Mouse (Mus musculus) adrenal gland, postnatal 4 days (tissue): Measurements from ENCODE around the gene Rpl18. TPM values are rescaled to one million over a fixed set of nuclear protein-coding genes. Genes with fewer than 3 reads are reported as not detected.

ENCODE experiments used
- DNase-seq, 2 experiments: peaks; one replicate each; pipeline ENCODE4 v3.0.0; 2021 to 2022; ENCODE audit warnings: low spot score in 2 of 2, mixed read lengths in 2 of 2
- total RNA-seq, 2 experiments: library from RNA; stranded (reverse); gene quantifications; 2 replicates each; pipeline ENCODE4 v1.2.3; 2021

The Rpl18 gene
- total RNA-seq, 2 experiments from 2014 or later: 1,215 to 1,230 TPM

DNA sequence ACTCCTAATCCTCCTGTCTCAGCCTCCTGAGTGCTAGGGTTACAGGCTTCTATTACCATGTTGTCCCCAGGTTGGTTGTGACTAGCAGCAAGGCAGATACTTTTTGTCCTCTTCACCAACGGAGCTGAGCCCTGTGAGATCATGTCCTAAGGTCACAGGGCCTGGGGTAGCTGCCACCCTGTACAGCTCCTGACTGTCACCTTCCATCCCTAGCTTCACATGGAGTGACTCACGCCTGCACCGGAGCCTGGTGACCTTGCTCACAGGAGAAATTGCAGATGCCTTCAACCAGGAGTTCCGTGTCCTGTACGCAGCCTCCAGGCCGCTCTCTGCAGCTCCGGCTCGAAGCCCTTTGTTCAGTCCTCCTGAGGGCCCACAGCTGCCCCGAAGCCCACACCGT lies 11.2 kb downstream of the Rpl18 start:
- no peak for DNase-seq

DNA sequence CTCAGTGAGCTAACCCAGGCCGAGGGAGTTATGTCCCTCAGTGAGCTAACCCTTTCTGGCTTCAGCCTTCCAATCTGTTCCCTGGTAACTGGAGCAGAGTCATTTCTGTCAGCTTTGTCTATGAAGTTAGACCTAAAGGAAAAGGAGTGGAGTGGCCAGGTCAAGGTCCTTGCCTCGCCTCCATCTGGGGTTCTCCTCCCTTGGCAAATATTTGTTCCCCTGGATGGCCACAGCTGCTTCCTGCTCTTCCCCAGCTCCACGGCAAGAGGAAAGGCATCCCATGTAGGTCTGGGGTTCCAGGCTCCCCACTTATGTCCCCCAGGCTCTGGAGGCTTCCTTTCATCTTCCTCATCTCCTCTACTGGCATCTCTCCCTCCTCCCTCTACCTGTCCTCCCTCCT lies 12.4 kb downstream of the Rpl18 start:
- no peak for DNase-seq

- no peak for DNase-seq
Measured at GRCm38 (mm10) chr7:45730727-45731431, 15.6 kb downstream of the Rpl18 start.

DNA sequence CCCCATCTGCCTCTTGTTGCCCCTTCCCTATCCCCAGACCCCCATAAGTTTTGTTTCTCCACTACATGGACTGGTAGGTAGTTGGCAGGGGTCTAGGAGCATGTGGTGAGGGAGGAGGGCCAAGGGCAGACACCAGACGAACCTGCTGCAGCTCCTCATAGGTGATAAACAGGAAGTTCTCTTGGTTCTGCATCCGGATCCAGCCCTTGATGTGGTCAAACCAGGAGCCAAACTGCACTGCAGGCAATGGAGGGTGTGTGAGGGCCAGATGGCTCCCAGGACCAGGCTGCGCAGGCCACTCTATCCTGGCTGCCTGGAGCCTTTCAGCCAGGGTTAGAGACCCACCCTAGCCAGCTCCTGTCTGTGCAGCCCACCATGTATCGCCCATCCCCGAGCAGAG lies 18.2 kb downstream of the Rpl18 start:
- no peak for DNase-seq

DNA sequence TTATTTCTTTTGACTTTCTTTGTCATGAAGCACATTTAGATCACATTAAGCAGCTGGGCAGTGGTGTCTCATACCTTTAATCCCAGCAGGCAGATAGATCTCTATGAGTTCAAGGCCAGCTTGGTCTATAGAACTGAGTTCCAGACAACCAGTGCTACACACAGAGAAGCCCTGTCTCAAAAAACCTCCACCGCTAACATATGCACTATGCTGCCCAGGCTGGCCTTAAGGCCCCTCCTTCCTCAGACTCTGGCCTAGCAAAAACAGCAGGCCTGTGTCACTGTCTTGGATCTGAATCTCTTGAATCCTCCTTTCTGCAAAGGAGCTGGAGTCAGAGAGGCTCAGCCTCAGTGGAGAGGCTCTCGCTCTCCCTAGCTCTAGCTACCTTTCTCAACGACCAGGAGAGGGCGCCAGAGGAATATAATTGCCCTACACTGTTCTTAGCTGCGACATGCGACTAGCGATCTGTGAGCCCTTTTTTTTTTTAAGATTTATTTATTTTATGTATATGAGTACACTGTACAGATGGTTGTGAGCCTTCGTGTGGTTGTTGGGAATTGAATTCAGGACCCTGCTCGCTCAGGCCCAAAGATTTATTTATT lies 24.0 kb downstream of the Rpl18 start:
- DNase-seq: peak in 1 of 2 experiments; percentile 74

GRCm38 (mm10) chr7:45739820-45740219 lies 24.6 kb downstream of the Rpl18 start:
- no peak for DNase-seq

DNA sequence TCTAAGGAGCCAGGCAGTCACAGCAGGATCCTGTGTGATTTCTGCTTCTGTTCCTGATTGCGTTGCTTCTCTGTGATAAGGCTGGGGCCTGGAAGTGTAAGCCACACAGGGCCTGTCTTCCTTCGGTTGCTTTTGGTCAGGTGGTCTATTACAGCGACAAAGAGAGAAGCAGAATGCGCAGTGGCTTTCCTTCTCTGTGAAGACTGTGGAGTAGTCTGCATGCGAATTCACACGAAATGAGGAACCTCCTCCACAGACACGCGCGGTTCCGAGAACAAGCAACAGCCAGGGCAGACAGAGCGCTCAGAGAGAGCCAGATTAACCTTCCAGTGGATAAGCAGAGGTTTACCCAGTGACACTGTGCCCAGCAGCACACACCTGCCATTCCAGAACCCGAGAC lies 26.1 kb downstream of the Rpl18 start:
- DNase-seq: no peak

DNA sequence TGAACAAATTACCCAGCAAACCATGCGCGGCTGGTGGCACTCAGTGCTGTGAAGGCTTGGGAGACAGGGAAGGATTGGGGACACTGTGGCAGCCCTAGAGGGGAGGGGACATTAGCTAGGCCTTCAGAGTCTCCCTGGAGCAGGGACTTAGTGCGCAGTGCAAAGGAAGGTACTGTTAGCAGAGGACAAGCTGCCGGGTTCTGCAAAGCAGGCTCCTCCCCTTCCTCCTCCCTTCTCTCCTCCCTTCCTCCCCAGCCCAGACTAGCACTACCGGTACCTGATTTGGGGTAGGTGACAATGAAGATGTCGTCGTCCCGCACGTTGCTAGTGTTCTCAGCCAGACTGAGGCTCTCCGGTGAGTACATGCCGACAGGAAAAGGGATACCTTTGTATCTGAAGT lies 26.5 kb downstream of the Rpl18 start:
- no peak for DNase-seq

DNA sequence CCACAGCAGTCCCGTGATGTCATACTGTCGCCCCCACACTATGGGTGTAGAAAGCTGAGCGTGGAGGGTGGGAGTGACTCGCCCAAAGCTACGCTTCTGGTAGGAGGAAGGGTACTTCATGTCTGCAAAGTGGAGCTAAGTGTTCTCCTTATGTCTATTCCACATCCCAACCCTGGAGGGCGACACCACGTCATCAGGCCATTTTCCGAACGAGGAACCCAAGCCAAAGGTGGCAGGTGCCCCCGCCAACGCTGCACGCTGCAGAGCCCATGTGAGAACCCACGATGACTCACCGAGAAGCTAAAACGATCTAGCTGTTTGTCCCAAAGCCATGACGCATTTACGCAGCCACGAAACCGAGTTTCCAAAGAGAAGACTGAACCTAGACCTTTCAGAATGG lies 27.1 kb downstream of the Rpl18 start:
- DNase-seq: no peak

GRCm38 (mm10) chr7:45744387-45744786 lies 29.1 kb downstream of the Rpl18 start:
- peak; percentile 56 to 80 for DNase-seq

DNA sequence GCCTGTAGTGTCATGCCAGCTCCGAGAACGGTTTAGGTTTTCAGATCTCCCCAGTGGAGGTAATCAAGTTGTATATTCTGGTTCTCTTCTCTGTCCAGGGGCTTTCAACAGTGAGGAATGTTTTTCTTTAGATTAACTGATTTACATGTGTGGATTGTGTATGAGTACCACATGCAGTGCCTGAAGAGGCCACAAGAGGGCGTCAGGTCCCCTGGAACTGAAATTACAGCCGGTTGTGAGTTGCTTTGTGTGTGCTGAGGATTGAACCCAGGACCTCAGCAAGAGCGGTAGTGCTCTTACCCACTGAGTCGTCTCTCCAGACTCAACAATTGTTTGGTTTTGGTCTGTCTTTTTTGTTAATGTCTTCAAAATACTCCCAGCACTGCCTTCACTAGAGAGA lies 31.3 kb downstream of the Rpl18 start:
- DNase-seq: no peak

DNA sequence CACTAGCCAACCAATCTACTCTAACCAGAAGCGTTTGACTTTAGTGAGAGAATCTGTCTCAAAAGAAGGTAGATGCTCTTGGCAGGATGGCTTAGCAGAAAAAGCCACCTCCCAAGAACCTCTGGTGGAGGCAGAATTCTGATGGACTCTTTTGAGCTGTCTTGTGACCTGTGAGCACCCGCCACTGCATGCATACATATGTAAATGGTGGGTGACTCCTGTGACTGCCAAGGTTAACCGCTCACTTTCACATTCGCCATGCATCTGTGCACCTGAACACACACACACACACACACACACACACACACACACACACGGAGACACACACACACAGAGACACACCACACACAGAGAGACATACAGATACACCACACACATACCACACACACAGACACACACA lies 32.2 kb downstream of the Rpl18 start:
- no peak for DNase-seq

GRCm38 (mm10) chr7:45748110-45748509 lies 32.9 kb downstream of the Rpl18 start:
- no peak for DNase-seq

DNA sequence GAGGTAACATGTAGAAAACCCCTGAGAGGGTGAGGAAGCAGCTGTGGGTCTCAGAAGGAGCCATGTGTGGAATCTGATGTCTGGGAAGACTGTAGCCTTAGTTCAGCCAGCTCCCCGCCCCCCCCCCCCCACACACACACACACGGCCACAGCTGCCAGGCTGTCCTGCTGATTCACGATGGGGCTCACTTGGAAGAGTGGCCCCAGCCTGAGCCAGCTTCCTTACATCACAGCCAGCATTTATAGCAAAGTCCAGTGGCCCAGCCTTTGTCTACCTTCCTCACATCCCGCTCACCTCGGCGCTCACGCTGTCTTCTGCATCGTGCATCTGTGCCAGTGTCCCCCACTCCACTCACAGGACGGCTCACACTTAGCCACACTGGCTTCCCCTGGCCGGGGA lies 34.1 kb downstream of the Rpl18 start:
- no peak for DNase-seq

- DNase-seq: no peak
Measured at GRCm38 (mm10) chr7:45750162-45750561, 34.9 kb downstream of the Rpl18 start.

- DNase-seq: no peak
Measured at GRCm38 (mm10) chr7:45755703-45756102, 40.4 kb downstream of the Rpl18 start.

GRCm38 (mm10) chr7:45759400-45759799 lies 44.1 kb downstream of the Rpl18 start:
- no peak for DNase-seq

DNA sequence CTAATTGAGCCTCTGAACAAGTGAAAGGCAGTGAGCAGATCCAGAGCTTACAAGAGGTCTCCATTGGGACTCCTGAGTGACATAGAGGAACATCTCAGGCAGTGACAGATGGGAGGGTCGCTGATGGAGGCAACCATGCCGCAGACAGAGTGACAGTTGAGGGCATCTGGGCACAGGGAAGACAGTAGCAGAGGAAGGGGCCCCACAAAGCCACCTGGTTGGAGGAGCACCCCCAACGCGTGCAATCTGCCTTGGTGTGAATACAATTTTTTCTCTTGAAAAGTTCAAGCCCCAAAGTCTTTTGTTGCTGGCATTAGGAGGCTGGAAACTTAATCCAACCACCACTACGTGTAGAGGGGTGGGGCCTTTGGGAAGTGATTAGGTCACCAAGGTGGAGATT lies 44.9 kb downstream of the Rpl18 start:
- no peak for DNase-seq

- no peak for DNase-seq
Measured at GRCm38 (mm10) chr7:45765995-45766394, 50.7 kb downstream of the Rpl18 start.

- DNase-seq: no peak
Measured at GRCm38 (mm10) chr7:45766764-45767163, 51.5 kb downstream of the Rpl18 start.

DNA sequence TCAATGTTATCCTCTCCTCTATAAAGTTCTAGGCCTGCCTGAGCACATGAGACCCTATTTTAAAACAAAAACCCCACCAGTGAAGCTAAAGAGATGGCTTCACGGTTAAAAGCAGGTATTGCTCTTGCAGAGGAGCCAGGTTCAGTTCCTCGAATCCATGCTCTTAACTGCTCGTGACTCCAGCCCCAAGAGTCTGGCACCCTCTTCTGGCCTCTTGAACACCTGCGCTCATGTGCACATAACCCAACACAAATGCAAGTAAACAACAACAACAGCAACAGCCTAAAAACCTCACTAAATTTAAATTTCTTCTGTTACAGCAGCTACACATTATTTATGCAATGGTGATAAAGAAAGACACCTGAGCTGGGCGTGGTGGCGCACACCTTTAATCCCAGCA lies 52.2 kb downstream of the Rpl18 start:
- no peak for DNase-seq
